Mouse (Mus musculus): ENCODE data around the gene Smc1b.
"Not testable (repeated sequence)": the region's sequence is repeated elsewhere in the genome, so short reads cannot be mapped to it uniquely, and the experiment has no call there.

Gene Smc1b

DNA sequence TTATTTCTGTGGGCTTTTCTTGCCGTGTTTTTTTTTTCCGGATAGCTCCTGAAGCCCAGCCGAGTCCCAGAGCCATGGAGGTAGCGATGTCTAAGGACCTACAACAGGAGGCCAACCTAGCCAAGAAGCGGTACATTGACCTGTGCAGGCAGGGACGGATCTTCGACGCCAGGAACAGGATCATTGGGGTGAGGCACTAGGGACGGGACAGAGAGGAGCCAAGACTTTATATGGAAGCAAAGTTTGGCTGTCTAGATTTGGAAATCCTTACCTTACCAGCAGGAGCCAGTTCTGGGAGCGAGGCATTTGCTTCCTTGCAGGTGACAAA lies 393 bp upstream of the Smc1b start:
- no peak for DNase-seq

GRCm38 (mm10) chr15:85085641-85086040 lies 46.1 kb downstream of the Smc1b start:
- DNase-seq = no peak

DNA sequence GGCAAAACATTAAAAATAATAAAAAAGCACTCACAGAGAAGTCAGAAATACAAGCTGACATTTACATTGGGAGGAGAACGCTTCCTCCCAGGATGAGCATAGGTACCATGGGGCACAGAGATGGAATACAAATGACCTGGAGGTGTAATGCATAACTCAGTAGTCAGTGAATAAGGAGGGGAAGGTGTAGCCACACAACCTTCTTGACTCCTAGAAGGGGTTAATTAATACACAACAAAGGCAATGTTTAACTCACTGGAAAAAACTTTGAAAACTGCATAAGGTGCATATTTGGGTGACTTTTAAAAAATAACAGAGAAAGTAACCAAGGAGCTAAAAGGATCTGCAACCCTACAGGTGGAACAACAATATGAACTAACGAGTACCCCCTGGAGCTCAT lies 59.1 kb downstream of the Smc1b start:
- DNase-seq = no peak

DNA sequence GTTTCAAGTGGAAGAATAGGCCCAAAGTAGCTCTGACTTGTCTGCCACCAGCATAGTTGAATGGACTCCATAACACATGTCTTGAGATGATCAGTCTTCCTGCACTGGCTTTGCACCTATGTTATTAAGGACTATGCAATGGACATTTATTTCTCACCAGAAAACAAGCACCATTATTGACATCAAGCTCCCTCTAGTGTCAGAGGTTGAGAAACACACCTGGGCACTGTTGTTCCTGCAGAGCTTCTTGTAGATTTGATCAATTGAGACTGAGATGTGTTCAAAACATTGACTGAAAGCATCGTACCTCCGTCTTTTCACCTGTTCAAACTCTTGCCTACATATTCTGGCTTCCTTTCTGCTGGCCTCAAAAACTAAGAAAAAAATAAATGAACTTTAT lies 61.2 kb downstream of the Smc1b start:
- DNase-seq = peak in 1 of 2 experiments; percentile 8

- no peak for DNase-seq
Measured at GRCm38 (mm10) chr15:85063421-85063820, 68.3 kb downstream of the Smc1b start.

DNA sequence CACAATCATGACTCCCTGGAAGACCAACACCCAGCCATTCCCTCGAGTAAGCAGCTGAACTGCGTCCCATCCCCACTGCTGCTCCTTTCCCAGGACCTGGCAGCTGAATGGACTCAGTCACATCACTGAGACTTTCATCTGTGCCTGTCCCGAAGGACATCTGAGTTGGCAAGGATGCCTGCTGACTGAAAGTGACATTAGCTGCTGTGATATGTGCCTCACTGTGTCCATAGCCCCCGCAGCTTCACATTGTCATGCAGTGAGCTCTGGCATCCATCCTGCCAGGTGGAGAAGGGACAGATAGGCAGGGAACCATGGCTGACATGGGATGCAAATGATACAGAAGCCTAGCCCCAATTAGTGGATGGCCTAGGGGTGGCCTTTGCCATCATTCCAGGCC lies 76.6 kb downstream of the Smc1b start:
- DNase-seq = no peak

DNA sequence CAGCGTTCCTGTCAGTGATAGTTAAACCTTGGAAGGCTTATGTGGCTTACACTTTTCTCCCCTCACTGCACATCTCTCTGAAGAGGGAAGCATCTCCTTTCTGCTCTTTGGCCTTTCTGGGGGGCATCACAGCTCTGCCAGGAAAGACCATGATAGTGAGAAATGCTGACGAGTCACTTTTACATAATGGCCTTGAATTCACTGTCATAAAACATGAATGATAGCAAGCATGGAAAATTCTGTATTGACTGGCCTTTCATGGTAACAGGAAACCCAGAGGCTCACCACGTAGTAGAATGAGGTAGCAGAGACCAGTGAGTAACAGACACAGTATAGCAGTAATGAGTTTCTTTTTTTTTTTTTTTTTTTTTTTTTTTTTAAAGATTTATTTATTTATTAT lies 77.7 kb downstream of the Smc1b start:
- DNase-seq = no peak

GRCm38 (mm10) chr15:85049758-85050157 lies 82.0 kb downstream of the Smc1b start:
- no peak for DNase-seq

- DNase-seq = no peak
Measured at GRCm38 (mm10) chr15:85047865-85048264, 83.9 kb downstream of the Smc1b start.

DNA sequence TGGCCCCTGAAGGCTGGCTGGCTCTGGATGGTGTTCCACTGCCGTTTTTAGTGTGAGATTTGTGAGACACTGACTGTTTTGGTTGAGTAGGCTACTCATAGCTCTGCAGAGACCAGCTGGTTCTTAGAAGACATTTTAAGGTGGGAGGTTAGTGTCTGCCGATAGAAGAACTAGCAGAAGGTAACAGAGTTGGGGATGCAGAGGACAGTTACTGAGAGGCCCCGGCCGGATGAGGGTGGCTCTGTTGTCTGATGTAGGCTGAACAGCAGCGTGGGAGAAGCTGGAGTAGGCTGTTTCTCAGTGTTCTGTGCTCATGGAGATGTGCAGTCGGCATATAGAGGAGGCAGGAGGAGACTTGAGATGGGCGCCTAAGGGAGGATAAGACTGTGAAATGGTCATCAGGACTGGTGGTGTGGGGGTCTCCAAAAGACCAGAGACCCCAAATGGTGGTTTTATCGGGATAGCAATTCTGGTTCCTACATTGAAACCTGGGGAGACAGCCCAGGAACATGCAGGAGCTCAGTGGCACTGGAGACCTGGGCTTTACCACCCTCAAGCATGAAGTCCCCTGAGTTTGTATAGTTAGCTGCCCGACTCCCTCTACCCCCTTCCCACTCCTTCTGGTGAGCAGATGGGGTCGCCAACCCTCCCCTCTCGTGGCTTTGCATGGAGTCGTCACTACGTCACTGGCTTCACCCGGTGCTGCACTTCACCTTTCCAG lies 85.4 kb downstream of the Smc1b start:
- DNase-seq = no peak

- no peak for DNase-seq
Measured at GRCm38 (mm10) chr15:85043761-85044160, 88.0 kb downstream of the Smc1b start.

GRCm38 (mm10) chr15:85043116-85043515 lies 88.6 kb downstream of the Smc1b start:
- DNase-seq = no peak

GRCm38 (mm10) chr15:85042361-85042954 lies 89.3 kb downstream of the Smc1b start:
- DNase-seq = peak; percentile 33 to 54

DNA sequence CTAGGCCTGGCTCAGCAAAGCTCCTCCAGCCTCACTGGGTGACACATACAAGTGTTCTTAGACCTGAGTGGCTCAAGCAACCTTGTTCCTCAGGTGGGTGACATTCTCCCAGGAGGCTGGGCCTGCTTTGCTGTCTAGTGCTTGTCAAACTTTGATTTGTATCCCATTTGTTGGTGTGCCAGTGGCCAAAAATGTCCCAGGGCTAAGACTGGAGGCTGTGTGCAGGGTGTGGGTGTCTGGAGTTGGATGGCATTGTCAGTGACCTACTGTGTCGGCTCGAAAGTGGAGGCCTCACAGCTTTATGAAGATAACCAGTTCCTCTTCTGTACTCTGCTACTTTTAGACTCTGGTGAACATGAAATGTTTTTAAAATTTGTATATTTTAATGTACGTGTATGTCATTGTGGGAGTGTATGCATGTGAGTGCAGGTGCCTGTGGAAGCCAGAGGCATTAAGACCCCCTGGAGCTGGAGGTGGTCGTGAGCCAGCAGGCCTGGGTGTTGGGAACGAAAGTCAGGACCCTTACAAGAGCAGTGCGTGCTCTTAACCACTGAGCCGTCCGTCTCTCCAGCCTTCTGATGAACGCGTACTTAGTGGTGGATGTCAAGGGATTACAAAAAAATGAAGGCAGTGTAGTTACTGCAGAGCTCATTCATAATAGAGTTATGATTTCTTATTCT lies 90.1 kb downstream of the Smc1b start:
- no peak for DNase-seq

DNA sequence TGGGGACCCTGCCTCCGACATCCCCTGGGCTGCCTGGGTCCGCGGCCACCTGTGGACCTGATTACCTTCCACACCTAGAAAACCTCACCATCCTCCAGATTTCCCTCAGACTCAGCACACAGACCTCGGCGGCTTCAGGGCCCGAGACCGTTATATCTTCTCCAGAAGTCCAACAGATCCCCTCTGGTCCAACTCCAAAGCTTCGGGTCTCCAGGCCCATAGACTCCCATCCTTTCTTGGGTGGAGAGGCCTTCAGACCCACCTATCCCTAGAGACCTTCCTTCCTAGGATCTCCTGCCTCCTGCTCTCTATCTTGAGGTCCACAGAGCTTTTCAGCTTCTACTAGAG lies 94.4 kb downstream of the Smc1b start:
- DNase-seq = no peak

DNA sequence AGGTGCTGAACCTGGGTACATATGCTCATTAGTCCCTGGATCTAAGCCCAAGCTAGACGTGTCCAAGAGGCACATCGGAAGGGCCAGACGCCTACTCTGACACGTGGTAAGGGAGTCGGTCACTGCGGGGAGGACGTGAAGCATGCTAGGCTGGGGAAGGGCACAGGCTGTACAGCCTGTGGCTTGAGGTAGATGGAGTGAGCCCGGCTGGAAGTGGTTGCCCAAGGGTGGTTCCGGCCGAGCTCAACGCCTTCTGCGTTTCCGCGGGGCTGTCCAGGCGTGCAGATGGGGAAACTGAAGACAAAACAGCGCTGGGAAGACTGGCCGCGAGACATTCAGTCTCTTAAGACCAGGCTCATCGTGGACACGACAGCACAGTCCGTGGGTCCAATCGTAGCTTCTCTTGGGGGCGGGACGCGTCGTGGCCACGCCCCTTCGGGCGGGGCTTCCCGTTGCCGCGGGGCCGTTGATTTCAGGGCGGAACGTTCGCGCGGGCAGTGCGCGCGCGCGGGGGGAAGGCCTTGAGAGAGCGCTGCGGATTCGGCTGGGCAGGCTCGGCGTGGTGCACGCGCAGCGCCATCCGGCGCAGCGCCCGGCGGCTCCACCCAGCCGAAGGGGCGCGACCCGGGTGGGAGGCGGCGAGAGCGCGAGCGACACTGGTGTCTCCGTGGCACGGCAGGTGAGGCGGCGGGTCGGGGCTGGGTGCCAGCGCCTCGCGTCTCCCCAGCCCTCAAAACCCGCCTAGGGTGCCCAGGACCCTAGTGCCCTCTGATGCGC lies 95.0 kb downstream of the Smc1b start:
- peak; percentile 96 to 99 for DNase-seq

- DNase-seq = not testable (repeated sequence)
Measured at GRCm38 (mm10) chr15:85033916-85034315, 97.8 kb downstream of the Smc1b start.

DNA sequence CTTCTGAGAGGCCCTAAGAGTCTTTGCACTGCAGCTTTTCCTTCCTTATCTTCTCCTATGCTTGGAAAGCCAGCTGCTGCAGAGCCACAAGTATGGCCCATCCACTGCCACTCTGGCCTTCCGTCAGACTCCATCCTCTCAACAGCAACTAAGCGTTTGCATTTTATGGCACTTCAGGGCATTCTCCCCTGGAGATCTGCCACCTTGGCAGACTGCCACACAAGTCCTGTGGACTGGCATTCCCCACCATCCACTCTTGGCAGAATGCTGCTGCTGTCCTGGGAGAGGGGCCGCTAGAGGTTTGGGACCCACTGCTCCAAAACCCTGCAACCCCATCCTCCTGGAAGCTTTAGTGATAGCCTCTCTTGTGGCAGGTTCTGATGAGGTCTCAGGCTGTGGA lies 99.9 kb downstream of the Smc1b start:
- no peak for DNase-seq

GRCm38 (mm10) chr15:85030643-85031042 lies 101.1 kb downstream of the Smc1b start:
- not testable (repeated sequence) for DNase-seq

GRCm38 (mm10) chr15:85028648-85029047 lies 103.1 kb downstream of the Smc1b start, which contains the start of gene Fam118a:
Gene Fam118a (plus strand): TSS chr15:85028948.
- DNase-seq = not testable (repeated sequence)

DNA sequence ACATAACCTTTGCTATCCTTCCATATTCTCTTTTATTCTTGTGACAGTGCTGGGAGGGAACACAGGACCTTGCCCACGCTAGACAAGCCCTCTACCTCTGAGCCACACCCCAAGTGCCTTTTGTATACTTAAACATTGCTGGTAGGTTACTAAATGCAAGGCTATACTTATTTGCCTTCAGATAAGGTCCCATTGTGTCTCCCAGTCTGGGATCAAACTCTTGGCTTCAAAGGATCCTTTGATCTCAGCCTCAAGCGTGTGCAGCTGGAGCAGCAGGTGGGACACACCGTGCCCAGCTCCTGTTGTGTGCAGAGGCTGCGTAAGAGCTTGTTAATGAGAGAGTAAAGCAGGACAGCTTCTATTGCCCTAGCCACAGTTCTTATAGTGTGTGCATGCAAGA lies 104.0 kb downstream of the Smc1b start:
- DNase-seq = no peak

DNA sequence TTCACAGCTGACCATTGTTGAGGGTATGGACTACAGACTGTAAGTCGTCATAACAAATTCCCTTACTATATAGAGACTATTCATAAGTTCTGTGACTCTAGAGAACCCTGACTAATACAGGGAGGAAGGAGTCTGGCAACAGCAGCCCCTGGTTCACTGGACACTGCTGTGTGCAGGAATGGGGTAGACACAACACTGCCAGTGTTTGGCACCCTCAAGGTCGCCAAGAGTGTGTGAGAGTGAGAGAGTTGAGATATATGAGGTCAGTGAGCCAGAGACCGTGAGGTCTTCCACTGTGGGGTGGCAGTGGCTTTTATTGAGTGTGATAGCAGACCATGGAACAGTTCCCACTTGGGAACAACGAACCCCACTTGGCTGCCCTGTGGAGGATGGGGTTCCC lies 105.6 kb downstream of the Smc1b start:
- DNase-seq = no peak

DNA sequence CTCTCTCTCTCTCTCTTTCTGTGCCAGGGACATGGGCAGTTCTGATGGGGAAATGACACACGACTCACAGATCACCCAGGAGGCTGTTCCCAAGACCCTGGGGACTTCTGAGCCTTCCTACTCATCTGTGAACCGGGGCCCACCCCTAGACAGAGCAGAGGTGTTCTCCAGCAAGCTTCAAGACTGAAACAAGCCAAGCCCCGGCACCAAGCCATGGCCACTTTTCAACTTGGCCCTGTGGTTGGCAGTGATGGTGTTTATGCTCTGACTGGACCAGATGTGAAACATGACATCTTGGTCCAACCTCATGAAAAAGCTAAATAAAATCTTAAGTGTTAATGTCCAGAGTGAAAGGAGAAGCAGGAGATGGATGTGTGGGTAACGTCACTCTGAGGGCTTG lies 109.6 kb downstream of the Smc1b start:
- DNase-seq = no peak

Measured in spleen, adult 18-20 months (tissue).